In the genomic region with DNA sequence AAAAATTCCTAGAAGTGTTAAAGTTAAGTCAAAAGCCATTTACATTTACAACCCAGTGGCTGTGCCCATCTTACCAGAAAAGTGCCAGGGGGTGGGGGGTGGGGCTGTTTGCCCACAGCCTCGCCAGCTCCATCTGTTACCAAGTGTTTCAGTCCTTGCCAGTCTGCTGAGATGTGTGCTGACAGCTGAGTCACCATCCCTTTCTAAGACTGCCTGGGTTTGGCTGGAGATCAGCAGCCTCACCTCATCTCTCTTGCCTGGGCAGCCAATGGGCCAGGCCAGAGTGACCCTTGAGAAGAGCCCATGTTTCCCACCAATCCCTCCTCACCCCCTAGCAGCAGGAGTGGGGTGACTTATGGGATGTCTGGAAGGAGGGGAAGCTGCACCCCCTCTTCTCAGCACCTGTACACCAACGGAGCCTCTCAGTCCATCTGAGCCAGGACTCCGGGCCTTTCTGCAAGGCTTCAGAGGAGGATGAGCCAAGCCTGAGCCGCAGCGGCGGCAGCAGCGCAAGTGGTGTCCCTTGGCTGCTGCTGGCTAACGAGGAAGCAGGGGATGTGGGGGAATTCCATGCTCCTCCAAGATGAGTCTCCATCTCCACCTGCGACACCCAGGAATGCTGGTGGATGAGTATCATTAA, we compare ENCODE assay signal across 12 mouse cellular contexts.
DNase-seq lines count a peak whose midpoint lies in the region; ATAC-seq and TF ChIP-seq lines count a peak whose summit lies in the region.
"Had no signal": no experiment of that assay in that cellular context is flagged by ENCODE, and none has a peak within 500 bp of the region (broad histone marks: within the 10 kb centered on the region; RNA-seq: fewer than 3 reads in every experiment).

No protein-coding gene starts in this region.

- no peaks in the 10 kb centered on the region for H3K4me1 ChIP-seq in intestine, postnatal 0 days (replicated peaks; ENCODE audit: control insufficient read depth, insufficient read depth, low read length)
- H3K4me1 ChIP-seq: stomach, embryonic 15.5 days had no signal

- no peak overlapping the region for H3K27ac ChIP-seq in intestine, postnatal 0 days (ENCODE audit: low read depth, low read length)
- H3K27ac ChIP-seq: stomach, embryonic 15.5 days had no signal

- H3K36me3 ChIP-seq in C2C12 (ENCODE audit: control insufficient read depth, insufficient read depth) = no peaks in the 10 kb centered on the region
- H3K36me3 ChIP-seq in intestine, postnatal 0 days (ENCODE audit: control insufficient read depth, insufficient read depth) = no peaks in the 10 kb centered on the region
- H3K36me3 ChIP-seq: stomach, embryonic 15.5 days had no signal

- ATAC-seq in intestine, postnatal 0 days = no peak
- ATAC-seq: activated CD4-positive, CD25-positive, alpha-beta regulatory T cell, adult 4 months had no signal

- peak; percentile 22 for DNase-seq in layer of hippocampus, adult 11-12 months (ENCODE audit: low spot score)
- DNase-seq in layer of hippocampus, adult 9-10 months (ENCODE audit: low spot score) = no peak
- peak; percentile 36 to 53 for DNase-seq in adrenal gland, postnatal 36 days
- peak; percentile 79 to 81 for DNase-seq in cerebellum, postnatal 25 days
- DNase-seq in kidney, postnatal 10 days = no peak
- no peak for DNase-seq in gastrocnemius, postnatal 4 days (ENCODE audit: low spot score in 2 of 2)
- DNase-seq: heart, adult 11 months; kidney, adult 9 months had no signal

- WGBS in intestine, postnatal 0 days = 89% methylated on average over 9 of the region's 9 CpGs

- H3K4me3 ChIP-seq in C2C12 (ENCODE audit: insufficient read depth, poor library complexity, severe bottlenecking) = no peak overlapping the region
- H3K4me3 ChIP-seq in intestine, postnatal 0 days (ENCODE audit: low read depth, low read length) = no peak overlapping the region
- H3K4me3 ChIP-seq: stomach, embryonic 15.5 days had no signal

- no peaks in the 10 kb centered on the region for H3K27me3 ChIP-seq in C2C12 (ENCODE audit: control insufficient read depth, insufficient read depth, insufficient read length)
- no peaks in the 10 kb centered on the region for H3K27me3 ChIP-seq in intestine, postnatal 0 days (replicated peaks; ENCODE audit: control insufficient read depth, insufficient read depth, low read length)
- H3K27me3 ChIP-seq: stomach, embryonic 15.5 days had no signal

- H3K9ac ChIP-seq in intestine, postnatal 0 days (ENCODE audit: low read depth, low read length) = no peak overlapping the region
- H3K9ac ChIP-seq: stomach, embryonic 15.5 days had no signal

- no peak for TF ChIP-seq CTCF in C2C12 (IDR thresholded peaks at IDR 0.05; ENCODE audit: control insufficient read depth, insufficient read depth, insufficient read length)
- no peak for TF ChIP-seq CTCF in intestine, postnatal 0 days (IDR thresholded peaks at IDR 0.05; ENCODE audit: low read depth)

- H3K9me3 ChIP-seq in intestine, postnatal 0 days (ENCODE audit: control insufficient read depth) = no peaks in the 10 kb centered on the region
- H3K9me3 ChIP-seq: stomach, embryonic 15.5 days had no signal

- no peak overlapping the region for H3ac ChIP-seq in C2C12 (ENCODE audit: control insufficient read depth, insufficient read length, low read depth)

- H3K4me2 ChIP-seq in intestine, postnatal 0 days (replicated peaks; ENCODE audit: low read depth) = no peak overlapping the region
- H3K4me2 ChIP-seq: stomach, embryonic 15.5 days had no signal

- no peaks in the 10 kb centered on the region for H3K79me2 ChIP-seq in C2C12 (ENCODE audit: control insufficient read depth, insufficient read depth)

- H3K79me3 ChIP-seq in C2C12 (ENCODE audit: low read depth) = no peaks in the 10 kb centered on the region

TF ChIP-seq in C2C12, 6 proteins besides CTCF, POLR2A, EP300 and RAD21:
- peak; percentile 85 for TF ChIP-seq MYOD1 (IDR thresholded peaks at IDR 0.05; ENCODE audit: control insufficient read depth, insufficient read length, low read depth)
- TF ChIP-seq FOSL1 (IDR thresholded peaks at IDR 0.05; ENCODE audit: insufficient read depth, low read length, poor library complexity, severe bottlenecking) = peak; percentile 55
- no peak for TF ChIP-seq CEBPB (IDR thresholded peaks at IDR 0.05; ENCODE audit: low read depth)
TF ChIP-seq in C2C12: peak in this region for 2.

Comparison
In these comparisons a context has a peak if more than half of its experiments do, and no peak if none do; other contexts are left out.
1. DNase-seq: peak in layer of hippocampus, adult 11-12 months (single experiment), adrenal gland, postnatal 36 days (2 of 2) and cerebellum, postnatal 25 days (2 of 2); none in layer of hippocampus, adult 9-10 months (single experiment), kidney, postnatal 10 days (single experiment) and gastrocnemius, postnatal 4 days (0 of 2).